Mouse (Mus musculus): Measurements from ENCODE around the gene Cyth4.

GRCm38 (mm10) chr15:78633413-78633812 is 36.6 kb downstream of the Cyth4 start:
- TF ChIP-seq CTCF (IDR thresholded peaks at IDR 0.05; ENCODE audit: extremely low read depth, insufficient read depth, low read length), result no peak
- TF ChIP-seq POLR2A (IDR thresholded peaks at IDR 0.05; ENCODE audit: extremely low read depth, insufficient read depth, low read length), result no peak

Measured in cortical plate, adult 2 months (tissue).